Mouse (Mus musculus): ENCODE measurements around the gene Dnm3.

Gene Dnm3

GRCm38 (mm10) chr1:162015247-162015862 lies 462.5 kb downstream of the Dnm3 start:
- DNase-seq = no peak

- DNase-seq = no peak
Measured at GRCm38 (mm10) chr1:162013561-162013960, 464.3 kb downstream of the Dnm3 start.

- DNase-seq = no peak
Measured at GRCm38 (mm10) chr1:162011523-162012245, 466.1 kb downstream of the Dnm3 start.

DNA sequence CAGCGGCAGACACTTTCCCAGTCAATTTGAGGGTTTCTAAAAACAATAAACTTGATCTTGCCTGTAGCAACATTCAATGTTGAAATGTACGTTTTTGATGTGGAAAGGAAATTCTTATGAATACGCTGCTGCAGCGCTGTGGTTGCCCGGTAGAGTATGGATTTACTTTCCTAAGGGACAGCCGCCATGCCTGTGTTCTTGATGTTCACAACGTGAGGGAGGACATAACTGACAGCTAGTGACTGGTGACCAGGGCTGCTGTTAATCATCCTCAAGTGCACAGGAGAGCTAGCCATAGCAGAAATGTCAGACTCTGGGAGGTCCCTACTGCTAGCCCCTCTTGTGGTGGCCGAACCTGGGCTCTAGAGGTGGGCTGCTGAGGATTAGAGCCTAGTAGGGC lies 468.7 kb downstream of the Dnm3 start:
- no peak for DNase-seq

DNA sequence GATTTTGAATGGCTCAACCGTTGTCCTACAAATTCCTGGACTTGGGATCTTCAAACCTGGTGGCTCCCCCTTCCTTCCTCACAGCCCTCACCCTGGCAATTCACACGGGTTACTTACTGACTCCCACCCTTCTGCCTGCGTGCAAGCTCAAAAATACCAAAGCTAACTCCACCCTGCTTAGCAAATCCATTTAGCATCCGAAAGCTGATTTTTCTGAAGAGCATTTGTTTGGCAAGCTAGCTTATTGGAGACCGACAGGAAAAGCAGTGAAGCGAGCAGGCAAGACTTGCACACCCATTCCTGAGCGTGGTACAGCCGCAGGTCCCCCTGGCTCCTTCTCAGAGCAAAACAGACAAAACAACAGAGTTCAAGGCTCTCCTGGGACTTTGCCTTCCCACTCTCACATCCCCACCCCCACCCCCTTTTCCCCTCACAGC lies 469.2 kb downstream of the Dnm3 start:
- no peak for DNase-seq

- no peak for DNase-seq
Measured at GRCm38 (mm10) chr1:162008208-162008607, 469.6 kb downstream of the Dnm3 start.

- no peak for DNase-seq
Measured at GRCm38 (mm10) chr1:162006109-162006508, 471.7 kb downstream of the Dnm3 start.

- DNase-seq = no peak
Measured at GRCm38 (mm10) chr1:162004821-162005770, 472.7 kb downstream of the Dnm3 start.

GRCm38 (mm10) chr1:162004518-162004780 lies 473.4 kb downstream of the Dnm3 start:
- DNase-seq = no peak

DNA sequence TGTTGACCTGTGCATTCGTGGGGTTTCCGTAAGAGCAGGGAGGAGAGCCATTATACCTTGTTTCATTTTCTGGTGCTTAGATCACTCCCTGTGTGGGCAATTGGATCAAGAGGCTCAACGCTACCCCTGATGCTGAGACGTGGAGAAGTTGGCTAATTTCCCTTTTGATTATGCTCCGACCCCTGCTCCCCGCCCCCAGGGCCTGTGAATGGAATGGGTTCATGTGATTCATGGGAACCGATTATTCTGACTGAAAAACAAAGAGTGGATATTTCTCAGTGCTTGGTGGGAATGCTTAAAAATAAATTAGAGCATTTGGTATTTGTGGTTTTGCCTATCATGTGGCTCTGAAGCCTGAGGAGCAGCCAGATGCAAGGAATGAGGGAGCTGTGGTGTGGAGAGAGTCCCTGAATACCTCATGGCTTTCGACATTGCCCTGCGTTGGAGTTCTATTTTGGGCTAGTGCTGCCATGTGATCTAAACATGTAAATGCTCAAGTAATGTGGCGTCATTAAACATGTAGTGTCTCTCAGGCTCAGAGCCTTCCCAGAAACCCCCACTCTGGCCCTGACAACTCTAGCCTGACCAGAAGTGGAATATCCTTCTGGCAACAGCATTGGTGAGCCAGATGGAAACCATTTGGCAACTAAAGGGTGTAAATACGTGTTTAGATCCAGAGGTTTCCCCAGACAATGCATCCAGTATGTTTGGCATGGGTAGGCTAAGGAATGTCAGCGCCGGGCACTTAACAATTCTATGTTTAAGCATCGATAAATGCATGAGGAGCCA lies 473.9 kb downstream of the Dnm3 start:
- no peak for DNase-seq

- DNase-seq = peak; percentile 63
Measured at GRCm38 (mm10) chr1:162001328-162001727, 476.5 kb downstream of the Dnm3 start.

- peak; percentile 54 for DNase-seq
Measured at GRCm38 (mm10) chr1:161999882-162000371, 477.9 kb downstream of the Dnm3 start.

GRCm38 (mm10) chr1:161999338-161999737 lies 478.5 kb downstream of the Dnm3 start:
- DNase-seq = no peak

DNA sequence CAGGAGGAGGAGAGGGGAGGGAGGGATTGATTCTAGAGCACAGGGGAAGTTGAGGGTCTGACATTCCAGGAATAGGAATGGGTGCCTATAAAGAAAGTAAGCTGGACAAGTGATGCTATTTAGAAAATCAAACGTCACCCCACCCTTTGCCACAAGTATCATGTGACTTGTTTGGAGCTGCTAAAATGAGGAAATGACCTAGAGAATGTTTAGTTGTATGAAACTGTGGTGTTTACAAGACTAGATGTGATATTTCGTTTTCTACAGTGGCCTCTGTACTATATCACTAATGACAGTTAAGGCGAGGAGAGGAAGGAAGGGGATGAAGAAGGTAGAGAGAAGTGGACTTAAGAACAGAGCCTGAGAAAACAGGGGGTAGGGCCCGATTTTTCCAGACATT lies 479.1 kb downstream of the Dnm3 start:
- no peak for DNase-seq

- no peak for DNase-seq
Measured at GRCm38 (mm10) chr1:161992389-161992788, 485.4 kb downstream of the Dnm3 start.

GRCm38 (mm10) chr1:161991846-161992245 lies 486.0 kb downstream of the Dnm3 start:
- DNase-seq = no peak

DNA sequence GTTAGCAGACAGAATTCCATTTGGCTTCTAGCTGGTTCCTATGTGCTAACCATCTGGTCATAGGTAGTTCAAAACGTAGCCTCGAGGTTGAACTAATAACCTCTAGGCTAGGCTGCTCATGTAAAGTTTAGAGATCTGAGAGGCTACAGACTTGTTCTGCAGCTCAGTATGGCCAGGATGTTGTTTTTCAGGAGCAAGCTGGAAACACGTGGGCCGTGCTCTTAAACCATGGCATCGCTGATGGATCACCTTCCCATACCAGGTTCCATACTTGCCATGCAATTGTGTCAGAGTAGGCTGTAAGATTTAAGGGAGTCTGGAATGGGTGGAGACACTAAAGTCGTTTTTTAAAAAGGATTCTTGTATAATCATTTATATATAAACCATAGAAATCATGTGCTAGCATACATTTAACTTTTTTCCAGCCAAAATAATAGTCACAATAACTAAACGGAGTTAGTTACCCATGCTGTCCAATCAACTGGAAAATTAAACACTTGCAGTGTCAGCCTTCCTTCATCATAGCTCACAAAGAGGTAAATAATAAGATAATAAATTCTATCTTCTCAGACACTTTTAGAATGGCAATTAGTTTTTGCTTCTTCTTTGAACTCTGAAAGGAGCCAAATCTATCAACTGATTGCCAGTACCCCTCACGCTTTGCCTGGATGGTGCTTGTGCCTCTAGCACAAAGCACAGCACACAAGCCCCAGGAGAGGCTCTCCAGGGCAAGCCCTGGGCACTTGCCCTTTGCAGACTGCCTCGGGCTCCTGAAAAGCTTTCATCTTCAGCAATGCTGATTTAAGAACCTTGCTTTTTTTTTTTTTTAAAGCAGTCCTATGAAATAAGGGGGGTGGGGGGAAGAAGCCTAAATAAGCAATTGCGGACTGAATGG lies 486.9 kb downstream of the Dnm3 start:
- no peak for DNase-seq

DNA sequence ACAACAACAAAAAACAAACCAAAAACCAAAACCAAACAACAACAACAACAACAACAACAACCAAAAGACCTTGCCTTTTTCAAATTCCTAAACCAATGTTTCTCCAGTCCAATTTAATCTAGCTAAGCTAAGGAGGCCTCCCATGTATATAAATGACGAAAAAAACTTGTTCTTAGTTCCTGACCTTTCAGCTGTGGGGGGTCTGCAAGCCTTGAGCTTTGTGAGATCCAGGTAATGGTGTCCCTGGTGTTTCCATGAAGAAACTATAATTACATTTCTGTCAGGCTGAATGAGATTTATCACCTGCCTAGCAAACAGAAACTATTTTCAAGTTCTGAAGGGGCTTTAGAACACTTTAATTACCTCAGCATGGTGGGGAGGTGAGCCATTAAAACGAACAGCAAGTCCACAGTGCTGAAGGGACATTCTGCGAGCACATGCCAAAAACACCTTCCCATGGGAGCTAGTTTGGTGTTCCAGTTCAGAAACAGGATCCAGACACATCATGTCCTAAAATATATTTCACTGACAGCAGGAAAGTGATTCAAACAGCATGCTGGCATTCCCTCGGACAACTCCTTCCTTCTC lies 493.8 kb downstream of the Dnm3 start:
- no peak for DNase-seq

GRCm38 (mm10) chr1:161983451-161983850 lies 494.4 kb downstream of the Dnm3 start:
- DNase-seq = no peak

DNA sequence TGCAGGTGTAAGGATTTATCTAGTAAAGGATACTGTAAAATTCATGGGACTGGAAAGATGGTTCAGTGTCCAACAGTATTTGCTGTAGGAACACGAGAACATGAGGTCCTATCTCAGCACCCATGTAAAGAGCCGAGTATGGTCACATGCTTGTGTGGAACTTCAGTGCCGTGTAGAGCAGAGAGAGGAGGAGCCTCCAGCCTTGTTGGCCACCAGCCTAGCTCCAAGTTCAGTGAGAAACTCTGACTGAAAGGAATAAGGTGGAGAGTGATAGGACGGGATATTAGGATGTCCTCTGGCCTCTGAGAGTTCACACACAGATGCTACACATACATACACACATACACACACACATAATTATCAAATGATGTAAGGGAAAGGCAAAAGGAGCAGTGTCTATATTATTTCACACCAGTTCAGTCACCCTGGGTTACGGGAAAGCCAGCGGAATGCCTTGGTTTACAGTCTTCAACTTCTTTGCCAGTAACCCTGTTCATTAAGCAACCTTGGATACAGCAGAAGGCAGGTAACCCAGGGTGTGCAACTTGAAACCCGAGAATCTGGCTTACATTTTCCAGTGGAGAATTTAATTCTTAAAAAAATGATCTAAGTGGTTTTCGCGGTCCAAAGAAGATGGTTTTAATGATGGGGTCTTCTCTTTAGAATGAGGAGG lies 497.1 kb downstream of the Dnm3 start:
- DNase-seq = no peak

- DNase-seq = no peak
Measured at GRCm38 (mm10) chr1:161980046-161980445, 497.8 kb downstream of the Dnm3 start.

All from cerebellum, adult 11-12 months (tissue).